Mouse (Mus musculus) bone marrow, adult 2 months (tissue): Measurements from ENCODE around the gene Spag8. TPM values are rescaled to one million over a fixed set of nuclear protein-coding genes. Genes with fewer than 3 reads are reported as not detected.

ENCODE experiments used
- H3K27ac ChIP-seq: fragments of 200-500 bp; 2 replicates; pipeline ENCODE4 v1.5.1; 2012; ENCODE audit warnings: low read depth, mild to moderate bottlenecking, control low read depth, inconsistent platforms, low read length; ENCODE audit not compliant: control insufficient read depth, poor library complexity, insufficient read depth
- H3K4me1 ChIP-seq: fragments of 200-500 bp; 2 replicates; pipeline ENCODE4 v1.6.1; 2011; ENCODE audit warnings: low read length; ENCODE audit not compliant: control insufficient read depth, insufficient read depth
- H3K4me3 ChIP-seq: fragments of 200-500 bp; replicated peaks from 2 replicates; pipeline ENCODE3; 2011; ENCODE audit warnings: mild to moderate bottlenecking, low read depth, low read length, control low read depth; ENCODE audit not compliant: control insufficient read depth
- CTCF ChIP-seq: fragments of 200-500 bp; IDR thresholded peaks from 2 replicates; pipeline ENCODE4 v1.5.1; 2011; ENCODE audit warnings: low read length, control low read depth; ENCODE audit not compliant: control insufficient read depth, insufficient read depth
- POLR2A ChIP-seq: fragments of 200-500 bp; IDR thresholded peaks from 2 replicates; pipeline ENCODE4 v1.6.1; 2011; ENCODE audit warnings: low read depth, mild to moderate bottlenecking, control low read depth, low read length, borderline replicate concordance; ENCODE audit not compliant: control insufficient read depth
- WGBS: fragments of 180-500 bp; shearing (Covaris S2); methylation state at CpG from one replicate; pipeline ENCODE4 v1.1.7; 2018; 5-methylcytosine and 5-hydroxymethylcytosine counted together
- polyA plus RNA-seq: library from polyadenylated mRNA; stranded (reverse); fragments of >200 nt; gene quantifications from 2 replicates; pipeline ENCODE4 v1.2.4, GENCODE M21; 2011; ENCODE audit warnings: low replicate concordance; ENCODE audit not compliant: missing spikeins, insufficient read depth, insufficient read length

Spag8 gene
- 3.0 TPM in 1 of 2 replicates, not detected in the other for polyA plus RNA-seq

DNA sequence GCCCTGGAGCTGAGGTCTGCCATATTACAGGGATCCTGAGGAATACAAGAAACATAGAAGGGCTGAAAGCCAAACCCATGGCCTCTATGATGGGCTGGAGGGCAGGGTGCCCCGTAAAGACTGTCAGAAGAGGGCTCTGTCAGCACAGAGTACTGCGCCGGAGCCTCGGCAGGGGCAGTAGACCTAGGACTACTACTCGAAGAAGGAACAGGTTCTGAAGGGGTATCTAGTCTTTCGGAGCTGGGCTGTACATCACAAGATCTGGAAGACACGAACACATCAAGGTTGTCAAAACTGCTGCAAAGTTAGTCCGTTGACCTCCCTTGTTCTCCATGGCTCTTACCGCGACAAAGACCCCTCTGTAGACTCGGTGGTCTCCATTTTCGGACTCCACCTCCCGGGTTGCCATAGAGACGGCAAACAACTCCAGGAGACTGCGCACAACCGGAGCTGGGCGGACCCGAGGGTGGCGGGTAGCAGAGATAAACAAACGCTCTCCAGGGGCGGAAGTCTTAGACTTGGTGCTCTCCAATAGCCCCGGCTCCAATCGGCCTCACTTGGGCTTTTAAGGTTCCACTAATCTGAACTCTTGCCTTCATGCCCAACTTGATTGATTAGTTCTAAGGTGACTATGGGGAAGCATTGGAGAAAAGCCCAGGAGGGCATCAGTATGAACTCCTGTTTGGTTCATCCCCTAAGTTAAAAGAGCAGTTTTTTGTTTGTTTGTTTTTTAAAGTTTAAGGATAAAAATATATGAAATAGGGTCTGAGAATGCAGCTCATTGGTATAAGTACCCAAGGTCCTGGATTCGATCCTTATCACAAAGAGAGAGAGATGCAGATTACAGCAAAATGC, at the start of gene Spag8:
Spag8 (minus strand) TSS at position 434 of the 855 bp plus-strand sequence.
- Histone ChIP-seq H3K4me3 (no peak within 1 kb of the TSS), H3K27ac (no peak within 1 kb of the TSS), H3K4me1 (no peaks in the 10 kb centered on the region)
- 32% methylated on average over 24 of the region's 24 CpGs for WGBS
- TF ChIP-seq POLR2A, result no peak
- no peak for TF ChIP-seq CTCF

DNA sequence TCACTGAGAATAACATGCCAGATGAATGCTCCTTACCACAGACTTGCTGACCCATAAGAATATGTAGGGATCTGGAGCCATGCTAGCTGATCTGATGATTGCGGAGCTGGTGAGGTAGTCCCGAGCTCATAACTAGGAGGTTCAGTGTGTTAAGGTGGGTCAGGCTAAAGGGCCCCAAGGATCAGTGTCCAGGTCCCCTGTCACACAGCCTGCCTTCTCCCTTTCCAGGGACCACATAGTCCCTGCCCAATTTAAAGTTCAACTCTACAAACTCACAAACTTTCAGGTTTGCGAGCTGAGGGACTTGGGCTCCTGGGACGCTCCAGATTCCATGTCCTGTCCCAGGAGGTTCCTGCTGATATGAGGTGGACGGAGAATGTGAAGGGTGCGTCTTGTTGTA, 47.3 kb upstream of the Spag8 start, which contains the start of gene Olfr70:
Olfr70 (minus strand) TSS at position 101 of the 400 bp plus-strand sequence.
- Histone ChIP-seq H3K4me1 (no peaks in the 10 kb centered on the region), H3K4me3 (no peak within 1 kb of the TSS), H3K27ac (no peak within 1 kb of the TSS)
- no peak for TF ChIP-seq CTCF
- WGBS, result 89% methylated on average over 6 of the region's 6 CpGs

DNA sequence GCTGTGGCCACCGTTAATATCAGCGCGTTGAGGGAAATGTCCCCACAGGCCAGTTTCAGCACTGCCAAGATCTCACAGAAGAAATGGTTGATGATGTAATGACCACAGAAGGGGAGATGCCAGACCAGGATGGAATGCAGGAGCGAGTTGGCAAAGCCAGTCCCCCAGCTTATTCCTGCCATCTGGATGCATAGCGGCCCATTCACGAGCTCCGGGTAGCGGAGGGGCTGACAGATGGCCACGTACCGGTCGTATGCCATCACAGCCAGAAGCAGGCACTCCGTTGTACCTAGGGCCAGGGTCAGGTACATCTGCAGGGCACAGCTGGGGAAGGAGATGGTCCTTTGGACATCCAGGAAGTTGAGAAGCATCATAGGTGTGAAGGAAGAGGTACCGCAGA, 43.2 kb upstream of the Spag8 start:
- Histone ChIP-seq H3K4me1 (peaks cover 2% of the 10 kb centered on the region; the same call in 1 of the 2 replicates), H3K27ac (no peak overlapping the region), H3K4me3 (no peak overlapping the region)
- 80% methylated on average over 13 of the region's 13 CpGs for WGBS
- TF ChIP-seq POLR2A (no peak), CTCF (no peak)

DNA sequence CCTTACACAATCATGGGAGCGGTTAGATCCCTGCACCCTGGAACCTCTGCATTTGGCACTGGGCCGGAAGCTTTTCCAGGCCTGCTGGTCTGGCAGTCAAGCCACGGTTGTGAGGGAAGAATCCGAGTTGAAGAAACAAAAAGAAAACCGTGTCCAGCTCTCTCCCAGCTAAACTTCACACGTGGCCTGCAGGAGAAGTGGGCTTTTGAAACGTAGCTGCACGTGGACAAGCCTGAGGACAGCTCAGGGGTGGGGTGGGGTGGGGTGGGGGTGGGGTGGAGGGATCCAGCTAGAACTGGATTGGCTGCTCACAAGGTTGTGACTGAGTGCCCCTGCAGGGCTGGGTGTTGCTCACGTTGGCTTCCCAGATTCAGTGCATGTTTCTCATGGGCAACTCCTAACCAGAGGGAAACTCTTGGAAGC, 41.9 kb upstream of the Spag8 start:
- WGBS, result 29% methylated on average over 9 of the region's 9 CpGs
- Histone ChIP-seq H3K27ac (no peak overlapping the region), H3K4me1 (peaks cover 2% of the 10 kb centered on the region; the same call in 1 of the 2 replicates), H3K4me3 (no peak overlapping the region)
- TF ChIP-seq POLR2A (no peak), CTCF (no peak)

DNA sequence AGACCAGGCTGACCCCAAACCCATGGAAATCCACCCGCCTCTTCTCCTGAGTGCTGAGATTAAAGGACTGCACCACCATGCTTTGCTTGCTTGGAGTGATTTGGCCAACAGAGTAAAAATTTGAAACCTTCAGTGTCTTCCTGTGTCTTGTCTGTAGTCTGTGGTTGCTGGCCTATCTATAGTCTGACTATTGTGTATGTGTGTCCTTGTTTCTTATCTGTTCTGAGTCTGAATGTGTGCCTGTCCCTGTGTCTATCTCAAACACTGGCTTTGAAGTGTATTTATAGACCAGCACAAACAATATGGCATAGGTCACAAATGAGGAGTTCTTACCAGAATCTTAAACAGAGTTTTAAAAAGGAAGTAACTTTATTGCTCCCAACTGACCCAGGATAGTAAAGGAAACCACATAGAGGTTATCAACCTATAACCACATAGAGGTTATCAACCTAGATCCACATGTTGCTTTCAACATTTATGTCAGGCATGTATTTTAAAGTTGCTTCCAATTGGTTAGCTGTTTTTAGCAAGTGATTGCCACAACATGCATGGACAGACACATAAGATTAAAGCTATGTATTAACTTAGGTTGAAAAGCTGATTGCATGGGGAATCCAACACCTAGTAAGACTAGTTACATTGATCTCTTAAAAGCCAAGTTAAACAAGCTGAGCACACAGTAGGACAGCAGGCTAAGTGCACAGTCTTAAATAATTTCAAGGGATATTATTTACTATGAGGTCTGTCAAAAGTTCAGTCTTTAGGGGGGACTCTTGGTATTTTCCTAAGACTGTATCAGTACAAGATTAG, 41.2 kb upstream of the Spag8 start:
- no peak overlapping the region for H3K27ac ChIP-seq
- 55% methylated on average over 1 of the region's 1 CpGs for WGBS
- H3K4me3 ChIP-seq, result no peak overlapping the region
- no peak for TF ChIP-seq POLR2A
- TF ChIP-seq CTCF, result no peak
- H3K4me1 ChIP-seq, result peaks cover 2% of the 10 kb centered on the region; the same call in 1 of the 2 replicates

DNA sequence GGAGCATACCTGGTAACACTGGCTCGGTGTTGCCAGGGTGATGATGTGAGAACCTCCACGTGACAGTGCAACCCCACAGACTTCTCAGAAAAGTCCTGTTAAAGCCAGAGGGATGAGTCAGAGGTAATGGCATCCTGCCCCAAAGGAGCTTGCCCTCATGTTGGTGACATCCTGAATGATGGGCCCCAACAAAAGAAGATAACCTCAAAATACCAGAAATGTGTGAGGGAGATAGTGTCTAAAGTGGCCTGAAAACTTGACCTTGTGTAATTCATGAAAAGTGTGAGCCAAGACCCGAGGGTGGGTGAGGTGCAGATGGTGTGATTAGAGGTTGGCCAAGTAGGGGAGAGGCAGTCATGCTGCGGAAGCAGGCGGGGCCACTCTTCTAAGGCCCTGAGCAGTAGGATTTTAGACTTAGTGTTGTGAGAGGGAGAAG, 40.4 kb upstream of the Spag8 start:
- no peak overlapping the region for H3K4me3 ChIP-seq
- no peak overlapping the region for H3K27ac ChIP-seq
- WGBS, result 23% methylated on average over 5 of the region's 5 CpGs
- H3K4me1 ChIP-seq, result peaks cover 2% of the 10 kb centered on the region; the same call in 1 of the 2 replicates
- TF ChIP-seq POLR2A (no peak), CTCF (no peak)

DNA sequence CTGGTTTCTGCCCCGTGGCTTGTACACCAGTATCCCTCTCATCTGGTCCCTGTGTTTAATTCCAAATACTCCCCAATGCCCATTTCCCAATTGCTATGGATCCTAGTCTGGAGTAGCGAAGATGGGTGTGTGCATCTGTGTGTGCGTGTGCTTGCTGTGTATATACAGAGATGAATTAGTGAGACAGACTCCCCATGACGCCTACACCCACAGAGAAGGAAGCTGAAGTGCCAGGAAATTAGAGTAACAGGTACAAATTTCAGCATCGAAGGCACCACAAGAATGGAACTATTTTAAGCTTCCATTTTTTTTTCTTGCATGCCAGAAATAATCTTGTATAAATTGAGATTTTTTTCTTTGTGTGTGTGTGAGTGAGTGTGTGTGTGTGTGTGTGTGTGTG, 37.6 kb upstream of the Spag8 start:
- Histone ChIP-seq H3K4me1 (peaks cover 2% of the 10 kb centered on the region; the same call in 1 of the 2 replicates), H3K4me3 (no peak overlapping the region), H3K27ac (no peak overlapping the region)
- WGBS, result 44% methylated on average over 5 of the region's 5 CpGs
- TF ChIP-seq CTCF, result no peak
- no peak for TF ChIP-seq POLR2A

DNA sequence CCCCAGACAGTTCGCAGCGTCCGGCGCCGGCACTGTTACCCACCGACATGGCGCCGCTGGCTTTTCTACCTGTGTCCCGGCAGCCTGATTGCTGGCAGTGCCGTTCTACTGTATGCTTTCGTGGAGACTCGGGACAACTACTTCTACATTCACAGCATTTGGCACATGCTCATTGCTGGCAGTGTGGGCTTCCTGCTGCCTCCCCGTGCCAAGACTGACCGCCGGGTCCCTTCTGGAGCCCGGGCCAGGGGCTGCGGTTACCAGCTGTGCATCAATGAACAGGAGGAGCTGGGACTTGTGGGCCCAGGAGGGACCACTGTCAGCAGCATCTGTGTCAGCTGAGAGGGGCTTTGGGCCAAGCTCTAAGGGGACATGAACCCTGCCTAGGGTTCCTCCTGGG, 36.6 kb upstream of the Spag8 start:
- H3K4me1 ChIP-seq, result peaks cover 2% of the 10 kb centered on the region; the same call in 1 of the 2 replicates
- H3K27ac ChIP-seq, result no peak overlapping the region
- no peak for TF ChIP-seq POLR2A
- TF ChIP-seq CTCF, result no peak
- 88% methylated on average over 17 of the region's 17 CpGs for WGBS
- no peak overlapping the region for H3K4me3 ChIP-seq
